Mouse (Mus musculus) heart, embryonic 14.5 days (tissue): ENCODE results near the gene Rnf38. TPM values are rescaled to one million over a fixed set of nuclear protein-coding genes. Genes with fewer than 3 reads are reported as not detected.

Experiments
- ATAC-seq: fragments of 200-750 bp; cut with Nextera tagmentation; 2 replicates; pipeline ENCODE4 v1.8.0; 2017; ENCODE audit warnings: low read depth, moderate TSS enrichment; ENCODE audit not compliant: insufficient number of reproducible peaks, insufficient read depth, low FRiP score
- H3K27ac ChIP-seq, 2 experiments: fragments of 200-500 bp in 1 of 2; fragments of 300-500 bp in 1 of 2; sonication (generic) in 1 of 2; replicated peaks in 1 of 2; 2 replicates each; pipeline ENCODE4 v1.5.1; 2012 to 2014; ENCODE audit warnings: low read depth in 2 of 2, low read length in 2 of 2, control low read depth in 1 of 2, mild to moderate bottlenecking in 1 of 2, mixed read lengths in 1 of 2; ENCODE audit not compliant: control insufficient read depth in 1 of 2, insufficient read depth in 1 of 2
- H3K27me3 ChIP-seq: fragments of 300-500 bp; sonication (generic); 2 replicates; pipeline ENCODE4 v1.6.1; 2014; ENCODE audit warnings: mild to moderate bottlenecking, low read length, control low read depth; ENCODE audit not compliant: control insufficient read depth, insufficient read depth
- H3K36me3 ChIP-seq: fragments of 300-500 bp; sonication (generic); 2 replicates; pipeline ENCODE4 v1.6.1; 2014; ENCODE audit warnings: mild to moderate bottlenecking, control low read depth, low read length, mixed read lengths; ENCODE audit not compliant: control insufficient read depth, insufficient read depth
- H3K4me1 ChIP-seq, 2 experiments: fragments of 200-500 bp in 1 of 2; fragments of 300-500 bp in 1 of 2; sonication (generic) in 1 of 2; 2 replicates each; pipeline ENCODE4 v1.6.1; 2012 to 2014; ENCODE audit warnings: low read length in 2 of 2, control low read depth in 1 of 2, mixed read lengths in 1 of 2; ENCODE audit not compliant: control insufficient read depth in 2 of 2, insufficient read depth in 2 of 2
- H3K4me2 ChIP-seq: fragments of 300-500 bp; sonication (generic); 2 replicates; pipeline ENCODE4 v1.6.1; 2014; ENCODE audit warnings: mild to moderate bottlenecking, low read length
- H3K4me3 ChIP-seq, 2 experiments: fragments of 200-500 bp in 1 of 2; fragments of 300-500 bp in 1 of 2; sonication (generic) in 1 of 2; 2 replicates each; pipeline ENCODE4 v1.5.1; 2012 to 2014; ENCODE audit warnings: low read length in 2 of 2, mild to moderate bottlenecking in 2 of 2, control low read depth in 1 of 2, low read depth in 1 of 2, moderate library complexity in 1 of 2; ENCODE audit not compliant: control insufficient read depth in 1 of 2, insufficient read depth in 1 of 2
- H3K9ac ChIP-seq: fragments of 300-500 bp; sonication (generic); 2 replicates; pipeline ENCODE4 v1.6.1; 2014; ENCODE audit warnings: mild to moderate bottlenecking, low read length
- H3K9me3 ChIP-seq: fragments of 300-500 bp; sonication (generic); 2 replicates; pipeline ENCODE4 v1.6.1; 2016; ENCODE audit warnings: low read length, control low read depth; ENCODE audit not compliant: control insufficient read depth
- WGBS: fragments of 180-500 bp; shearing (Covaris S2); extraction: QIAGEN DNeasy Blood & Tissue Kit; methylation state at CpG from one replicate; pipeline ENCODE4 v1.1.7; 2014; 5-methylcytosine and 5-hydroxymethylcytosine counted together
- polyA plus RNA-seq: library from polyadenylated mRNA; unstranded; fragments of >200 nt; fragmentation: Nextera tagmentation; extraction: Ambion mirVana; gene quantifications from 2 replicates; pipeline ENCODE4 v1.2.1, GENCODE M21; 2014

Rnf38 gene
- polyA plus RNA-seq, 1 experiment from 2014 or later = 24.3 TPM

GRCm38 (mm10) chr4:44168816-44169215 lies 64.8 kb downstream of the Rnf38 start:
- WGBS = 3% methylated on average over 7 of the region's 7 CpGs
- H3K4me2 ChIP-seq = peak overlapping the region; percentile 65
- peaks cover 0 to 25% of the 10 kb centered on the region in 2 experiments; a peak in 2 of 4 replicates for H3K4me1 ChIP-seq
- H3K27me3 ChIP-seq = no peaks in the 10 kb centered on the region
- peak overlapping the region in 1 of 2 experiments; percentile 56; a peak in 2 of 4 replicates for H3K4me3 ChIP-seq
- H3K36me3 ChIP-seq = no peaks in the 10 kb centered on the region
- no peak for ATAC-seq
- H3K27ac ChIP-seq = peak overlapping the region in 1 of 2 experiments; percentile 75; a peak in 2 of 4 replicates
- H3K9ac ChIP-seq = peak overlapping the region; percentile 71
- H3K9me3 ChIP-seq = no peaks in the 10 kb centered on the region

GRCm38 (mm10) chr4:44168231-44168647 lies 65.3 kb downstream of the Rnf38 start:
- Histone ChIP-seq H3K36me3 (no peaks in the 10 kb centered on the region), H3K4me3 (peak overlapping the region; percentile 56 to 59), H3K27me3 (no peaks in the 10 kb centered on the region), H3K4me1 (peaks cover 0 to 29% of the 10 kb centered on the region in 2 experiments; a peak in 2 of 4 replicates), H3K9me3 (no peaks in the 10 kb centered on the region), H3K4me2 (peak overlapping the region; percentile 65), H3K27ac (peak overlapping the region; percentile 38 to 75), H3K9ac (peak overlapping the region; percentile 71)
- WGBS = 0% methylated on average over 27 of the region's 34 CpGs
- ATAC-seq = peak; percentile 91

GRCm38 (mm10) chr4:44167397-44168121 lies 66.0 kb downstream of the Rnf38 start:
- H3K4me1 ChIP-seq = peaks cover 0 to 33% of the 10 kb centered on the region in 2 experiments; a peak in 2 of 4 replicates
- peak overlapping the region; percentile 73 for H3K4me2 ChIP-seq
- no peaks in the 10 kb centered on the region for H3K9me3 ChIP-seq
- H3K27me3 ChIP-seq = no peaks in the 10 kb centered on the region
- under 1% methylated on average over 84 of the region's 95 CpGs for WGBS
- peak overlapping the region; percentile 71 to 88 for H3K4me3 ChIP-seq
- peak overlapping the region; percentile 88 for H3K9ac ChIP-seq
- H3K27ac ChIP-seq = peak overlapping the region; percentile 93 to 97
- H3K36me3 ChIP-seq = no peaks in the 10 kb centered on the region
- peak; percentile 89 for ATAC-seq

- Histone ChIP-seq H3K27ac (peak overlapping the region; percentile 93 to 97), H3K36me3 (no peaks in the 10 kb centered on the region), H3K9ac (peak overlapping the region; percentile 88), H3K27me3 (no peaks in the 10 kb centered on the region), H3K4me3 (peak overlapping the region; percentile 71 to 88), H3K4me2 (peak overlapping the region; percentile 73), H3K9me3 (no peaks in the 10 kb centered on the region), H3K4me1 (peaks cover 3 to 35% of the 10 kb centered on the region in 2 experiments)
- ATAC-seq = no peak
- 6% methylated on average over 20 of the region's 20 CpGs for WGBS
Measured at GRCm38 (mm10) chr4:44166702-44167396, 66.7 kb downstream of the Rnf38 start.

- peaks cover 5 to 43% of the 10 kb centered on the region in 2 experiments for H3K4me1 ChIP-seq
- no peaks in the 10 kb centered on the region for H3K9me3 ChIP-seq
- no peak for ATAC-seq
- H3K27me3 ChIP-seq = no peaks in the 10 kb centered on the region
- H3K4me2 ChIP-seq = no peak overlapping the region
- no peak overlapping the region for H3K4me3 ChIP-seq
- no peaks in the 10 kb centered on the region for H3K36me3 ChIP-seq
- no peak overlapping the region for H3K9ac ChIP-seq
- no peak overlapping the region for H3K27ac ChIP-seq
- WGBS = 91% methylated on average over 5 of the region's 5 CpGs
Measured at GRCm38 (mm10) chr4:44164621-44165020, 69.0 kb downstream of the Rnf38 start.

GRCm38 (mm10) chr4:44163034-44163433 lies 70.6 kb downstream of the Rnf38 start:
- H3K27ac ChIP-seq = no peak overlapping the region
- no peak overlapping the region for H3K4me2 ChIP-seq
- no peaks in the 10 kb centered on the region for H3K36me3 ChIP-seq
- H3K4me3 ChIP-seq = no peak overlapping the region
- H3K9ac ChIP-seq = no peak overlapping the region
- H3K9me3 ChIP-seq = no peaks in the 10 kb centered on the region
- WGBS = 55% methylated on average over 2 of the region's 2 CpGs
- peaks cover 5 to 36% of the 10 kb centered on the region in 2 experiments for H3K4me1 ChIP-seq
- no peak for ATAC-seq
- no peaks in the 10 kb centered on the region for H3K27me3 ChIP-seq

- Histone ChIP-seq H3K27me3 (no peaks in the 10 kb centered on the region), H3K4me3 (no peak overlapping the region), H3K9me3 (no peaks in the 10 kb centered on the region), H3K4me2 (no peak overlapping the region), H3K36me3 (0 out of 2 replicates have a peak, but pooled peaks cover 10% of the 10 kb centered on the region), H3K9ac (no peak overlapping the region), H3K4me1 (peaks cover 5 to 34% of the 10 kb centered on the region in 2 experiments), H3K27ac (no peak overlapping the region)
- no peak for ATAC-seq
- 56% methylated on average over 13 of the region's 13 CpGs for WGBS
Measured at GRCm38 (mm10) chr4:44160990-44161689, 72.4 kb downstream of the Rnf38 start.
